Mouse (Mus musculus): ENCODE data around the gene Retreg3. TPM values are rescaled to one million over a fixed set of nuclear protein-coding genes. Genes with fewer than 3 reads are reported as not detected.

Retreg3 gene
- polyA plus RNA-seq, 1 experiment from 2014 or later = 11.1 TPM

GRCm38 (mm10) chr11:101154648-101155047, 35.0 kb upstream of the Retreg3 start:
- Histone ChIP-seq H3K4me1 (replicated peaks; ENCODE audit: control insufficient read depth, insufficient read depth, low read length) (peaks cover 7% of the 10 kb centered on the region; the same call in 1 of the 2 replicates), H3K27me3 (ENCODE audit: control insufficient read depth, insufficient read depth, low read length) (peaks cover 2% of the 10 kb centered on the region; the same call in 1 of the 2 replicates), H3K36me3 (ENCODE audit: control insufficient read depth, insufficient read depth, low read length) (no peaks in the 10 kb centered on the region), H3K9me3 (ENCODE audit: control insufficient read depth, low read length) (no peaks in the 10 kb centered on the region), H3K27ac (ENCODE audit: low read depth, low read length) (no peak overlapping the region), H3K4me2 (ENCODE audit: low read depth, low read length, severe bottlenecking) (no peak overlapping the region), H3K9ac (ENCODE audit: low read length) (no peak overlapping the region), H3K4me3 (ENCODE audit: low read depth, low read length) (no peak overlapping the region)
- no peak for ATAC-seq (replicated peaks; ENCODE audit: low FRiP score)
- no peak for DNase-seq (ENCODE audit: low spot score)

- Histone ChIP-seq H3K9ac (ENCODE audit: low read length) (no peak overlapping the region), H3K4me1 (replicated peaks; ENCODE audit: control insufficient read depth, insufficient read depth, low read length) (peaks cover 10% of the 10 kb centered on the region; the same call in 1 of the 2 replicates), H3K27ac (ENCODE audit: low read depth, low read length) (no peak overlapping the region), H3K36me3 (ENCODE audit: control insufficient read depth, insufficient read depth, low read length) (no peaks in the 10 kb centered on the region), H3K27me3 (ENCODE audit: control insufficient read depth, insufficient read depth, low read length) (peaks cover 2% of the 10 kb centered on the region; the same call in 1 of the 2 replicates), H3K4me3 (ENCODE audit: low read depth, low read length) (no peak overlapping the region), H3K9me3 (ENCODE audit: control insufficient read depth, low read length) (no peaks in the 10 kb centered on the region), H3K4me2 (ENCODE audit: low read depth, low read length, severe bottlenecking) (no peak overlapping the region)
- no peak for ATAC-seq (replicated peaks; ENCODE audit: low FRiP score)
- DNase-seq (ENCODE audit: low spot score) = no peak
- WGBS = 84% methylated on average over 1 of the region's 1 CpGs
Measured at GRCm38 (mm10) chr11:101152825-101153224, 33.1 kb upstream of the Retreg3 start.

- Histone ChIP-seq H3K4me3 (ENCODE audit: low read depth, low read length) (no peak overlapping the region), H3K27ac (ENCODE audit: low read depth, low read length) (no peak overlapping the region), H3K9ac (ENCODE audit: low read length) (no peak overlapping the region), H3K27me3 (ENCODE audit: control insufficient read depth, insufficient read depth, low read length) (no peaks in the 10 kb centered on the region), H3K4me1 (replicated peaks; ENCODE audit: control insufficient read depth, insufficient read depth, low read length) (peaks cover 12% of the 10 kb centered on the region; the same call in 1 of the 2 replicates), H3K36me3 (ENCODE audit: control insufficient read depth, insufficient read depth, low read length) (no peaks in the 10 kb centered on the region), H3K4me2 (ENCODE audit: low read depth, low read length, severe bottlenecking) (no peak overlapping the region), H3K9me3 (ENCODE audit: control insufficient read depth, low read length) (no peaks in the 10 kb centered on the region)
- no peak for ATAC-seq (replicated peaks; ENCODE audit: low FRiP score)
- DNase-seq (ENCODE audit: low spot score) = no peak
- WGBS = 50% methylated on average over 2 of the region's 2 CpGs
Measured at GRCm38 (mm10) chr11:101151063-101151462, 31.4 kb upstream of the Retreg3 start.

- Histone ChIP-seq H3K36me3 (ENCODE audit: control insufficient read depth, insufficient read depth, low read length) (no peaks in the 10 kb centered on the region), H3K9ac (ENCODE audit: low read length) (no peak overlapping the region), H3K4me3 (ENCODE audit: low read depth, low read length) (no peak overlapping the region), H3K27me3 (ENCODE audit: control insufficient read depth, insufficient read depth, low read length) (no peaks in the 10 kb centered on the region), H3K9me3 (ENCODE audit: control insufficient read depth, low read length) (no peaks in the 10 kb centered on the region), H3K27ac (ENCODE audit: low read depth, low read length) (no peak overlapping the region), H3K4me1 (replicated peaks; ENCODE audit: control insufficient read depth, insufficient read depth, low read length) (peaks cover 4% of the 10 kb centered on the region; the same call in 1 of the 2 replicates), H3K4me2 (ENCODE audit: low read depth, low read length, severe bottlenecking) (no peak overlapping the region)
- 66% methylated on average over 9 of the region's 9 CpGs for WGBS
- DNase-seq (ENCODE audit: low spot score) (no peak), ATAC-seq (replicated peaks; ENCODE audit: low FRiP score) (no peak)
Measured at GRCm38 (mm10) chr11:101149178-101150105, 29.7 kb upstream of the Retreg3 start.

- no peak overlapping the region for H3K9ac ChIP-seq (ENCODE audit: low read length)
- no peaks in the 10 kb centered on the region for H3K27me3 ChIP-seq (ENCODE audit: control insufficient read depth, insufficient read depth, low read length)
- H3K4me3 ChIP-seq (ENCODE audit: low read depth, low read length) = no peak overlapping the region
- 77% methylated on average over 10 of the region's 10 CpGs for WGBS
- no peak for DNase-seq (ENCODE audit: low spot score)
- H3K4me1 ChIP-seq (replicated peaks; ENCODE audit: control insufficient read depth, insufficient read depth, low read length) = peaks cover 7% of the 10 kb centered on the region; the same call in 1 of the 2 replicates
- H3K27ac ChIP-seq (ENCODE audit: low read depth, low read length) = no peak overlapping the region
- ATAC-seq (replicated peaks; ENCODE audit: low FRiP score) = no peak
- no peaks in the 10 kb centered on the region for H3K9me3 ChIP-seq (ENCODE audit: control insufficient read depth, low read length)
- H3K4me2 ChIP-seq (ENCODE audit: low read depth, low read length, severe bottlenecking) = no peak overlapping the region
- no peaks in the 10 kb centered on the region for H3K36me3 ChIP-seq (ENCODE audit: control insufficient read depth, insufficient read depth, low read length)
Measured at GRCm38 (mm10) chr11:101148751-101149150, 29.1 kb upstream of the Retreg3 start.

GRCm38 (mm10) chr11:101146377-101146776, 26.7 kb upstream of the Retreg3 start:
- Histone ChIP-seq H3K27me3 (ENCODE audit: control insufficient read depth, insufficient read depth, low read length) (no peaks in the 10 kb centered on the region), H3K9ac (ENCODE audit: low read length) (no peak overlapping the region), H3K9me3 (ENCODE audit: control insufficient read depth, low read length) (no peaks in the 10 kb centered on the region), H3K4me2 (ENCODE audit: low read depth, low read length, severe bottlenecking) (0 out of 2 replicates have a peak overlapping the region, but pooled peaks have one; percentile 27), H3K27ac (ENCODE audit: low read depth, low read length) (no peak overlapping the region), H3K4me3 (ENCODE audit: low read depth, low read length) (no peak overlapping the region), H3K4me1 (replicated peaks; ENCODE audit: control insufficient read depth, insufficient read depth, low read length) (peaks cover 9% of the 10 kb centered on the region; the same call in 1 of the 2 replicates), H3K36me3 (ENCODE audit: control insufficient read depth, insufficient read depth, low read length) (no peaks in the 10 kb centered on the region)
- ATAC-seq (replicated peaks; ENCODE audit: low FRiP score) = no peak
- 17% methylated on average over 10 of the region's 10 CpGs for WGBS
- DNase-seq (ENCODE audit: low spot score) = peak; percentile 78

- no peaks in the 10 kb centered on the region for H3K9me3 ChIP-seq (ENCODE audit: control insufficient read depth, low read length)
- no peaks in the 10 kb centered on the region for H3K27me3 ChIP-seq (ENCODE audit: control insufficient read depth, insufficient read depth, low read length)
- H3K4me3 ChIP-seq (ENCODE audit: low read depth, low read length) = peak overlapping the region; percentile 25
- peak; percentile 63 for ATAC-seq (replicated peaks; ENCODE audit: low FRiP score)
- peak; percentile 70 for DNase-seq (ENCODE audit: low spot score)
- 0 out of 2 replicates have a peak overlapping the region, but pooled peaks have one; percentile 25 for H3K27ac ChIP-seq (ENCODE audit: low read depth, low read length)
- H3K4me2 ChIP-seq (ENCODE audit: low read depth, low read length, severe bottlenecking) = peak overlapping the region; percentile 51
- H3K9ac ChIP-seq (ENCODE audit: low read length) = peak overlapping the region; percentile 50; the same call in 1 of the 2 replicates
- no peaks in the 10 kb centered on the region for H3K36me3 ChIP-seq (ENCODE audit: control insufficient read depth, insufficient read depth, low read length)
- 20% methylated on average over 18 of the region's 19 CpGs for WGBS
- H3K4me1 ChIP-seq (replicated peaks; ENCODE audit: control insufficient read depth, insufficient read depth, low read length) = peaks cover 14% of the 10 kb centered on the region; the same call in 1 of the 2 replicates
Measured at GRCm38 (mm10) chr11:101143338-101144225, 23.9 kb upstream of the Retreg3 start.

- Histone ChIP-seq H3K4me1 (replicated peaks; ENCODE audit: control insufficient read depth, insufficient read depth, low read length) (peaks cover 14% of the 10 kb centered on the region; the same call in 1 of the 2 replicates), H3K27me3 (ENCODE audit: control insufficient read depth, insufficient read depth, low read length) (no peaks in the 10 kb centered on the region), H3K4me2 (ENCODE audit: low read depth, low read length, severe bottlenecking) (no peak overlapping the region), H3K4me3 (ENCODE audit: low read depth, low read length) (no peak overlapping the region), H3K9ac (ENCODE audit: low read length) (no peak overlapping the region), H3K27ac (ENCODE audit: low read depth, low read length) (no peak overlapping the region), H3K9me3 (ENCODE audit: control insufficient read depth, low read length) (no peaks in the 10 kb centered on the region), H3K36me3 (ENCODE audit: control insufficient read depth, insufficient read depth, low read length) (no peaks in the 10 kb centered on the region)
- DNase-seq (ENCODE audit: low spot score) (no peak), ATAC-seq (replicated peaks; ENCODE audit: low FRiP score) (no peak)
- WGBS = 87% methylated on average over 10 of the region's 10 CpGs
Measured at GRCm38 (mm10) chr11:101142215-101142967, 22.7 kb upstream of the Retreg3 start.

Measured in forebrain, embryonic 11.5 days (tissue).